Mouse (Mus musculus): ENCODE results near the gene Lmf1. TPM values are rescaled to one million over a fixed set of nuclear protein-coding genes. Genes with fewer than 3 reads are reported as not detected.

Lmf1 gene
- polyA plus RNA-seq, 1 experiment: 22.5 TPM

- H3K27ac ChIP-seq (ENCODE audit: insufficient read depth, low read depth, low read length): no peak overlapping the region
- TF ChIP-seq POLR2A (IDR thresholded peaks at IDR 0.05; ENCODE audit: borderline replicate concordance, low read depth, low read length) (no peak), CTCF (IDR thresholded peaks at IDR 0.05; ENCODE audit: low read depth, low read length) (no peak)
- no peak overlapping the region for H3K4me3 ChIP-seq (ENCODE audit: insufficient read depth, low read length)
- no peaks in the 10 kb centered on the region for H3K4me1 ChIP-seq (ENCODE audit: control insufficient read depth, insufficient read depth, low read length)
Measured at GRCm38 (mm10) chr17:25630313-25630712, 51.4 kb downstream of the Lmf1 start.

DNA sequence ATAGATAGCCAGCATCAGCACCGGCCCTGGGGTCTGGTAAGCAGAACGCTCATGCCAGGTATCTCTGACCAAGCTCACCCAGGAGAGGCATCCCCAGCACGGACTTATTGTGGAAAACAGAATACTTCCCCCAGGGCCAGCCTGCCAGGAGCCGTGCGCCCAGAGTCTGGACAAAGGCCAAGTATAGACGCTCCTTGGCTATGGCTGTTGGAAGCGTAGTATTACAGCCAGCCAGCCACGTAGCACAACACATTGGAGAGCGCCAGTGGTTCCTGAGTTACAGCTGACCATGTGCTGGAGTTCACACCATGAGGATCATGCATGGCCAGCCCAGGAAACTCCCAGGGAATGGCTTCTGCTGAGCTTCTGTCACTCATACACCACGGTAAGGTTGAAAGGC lies 55.2 kb downstream of the Lmf1 start:
- Histone ChIP-seq H3K4me1 (ENCODE audit: control insufficient read depth, insufficient read depth, low read length) (no peaks in the 10 kb centered on the region), H3K4me3 (ENCODE audit: insufficient read depth, low read length) (no peak overlapping the region), H3K27ac (ENCODE audit: insufficient read depth, low read depth, low read length) (no peak overlapping the region)
- TF ChIP-seq CTCF (IDR thresholded peaks at IDR 0.05; ENCODE audit: low read depth, low read length): no peak
- no peak for TF ChIP-seq POLR2A (IDR thresholded peaks at IDR 0.05; ENCODE audit: borderline replicate concordance, low read depth, low read length)

DNA sequence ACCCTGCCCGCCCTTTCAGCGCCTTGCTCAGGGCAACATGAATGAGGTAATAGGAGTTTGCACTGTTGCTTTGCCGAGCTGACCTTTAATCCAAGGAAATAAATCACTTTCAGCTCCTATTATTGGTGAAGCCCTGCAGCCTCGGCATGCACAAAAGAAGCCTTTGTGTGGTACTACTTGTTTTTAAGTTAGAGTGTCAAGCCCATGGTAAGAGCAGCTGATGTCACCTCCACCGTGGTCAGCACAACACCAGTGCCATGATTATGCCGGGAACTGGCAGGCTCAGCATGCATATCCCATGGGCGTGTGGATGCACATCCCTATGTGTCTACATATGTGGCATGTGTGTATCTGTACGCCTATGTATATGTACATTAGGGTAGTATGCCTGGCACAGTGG lies 56.5 kb downstream of the Lmf1 start:
- no peak overlapping the region for H3K27ac ChIP-seq (ENCODE audit: insufficient read depth, low read depth, low read length)
- H3K4me1 ChIP-seq (ENCODE audit: control insufficient read depth, insufficient read depth, low read length): peaks cover 6% of the 10 kb centered on the region
- TF ChIP-seq POLR2A (IDR thresholded peaks at IDR 0.05; ENCODE audit: borderline replicate concordance, low read depth, low read length) (no peak), CTCF (IDR thresholded peaks at IDR 0.05; ENCODE audit: low read depth, low read length) (no peak)
- H3K4me3 ChIP-seq (ENCODE audit: insufficient read depth, low read length): no peak overlapping the region

- TF ChIP-seq POLR2A (IDR thresholded peaks at IDR 0.05; ENCODE audit: borderline replicate concordance, low read depth, low read length): no peak
- no peak for TF ChIP-seq CTCF (IDR thresholded peaks at IDR 0.05; ENCODE audit: low read depth, low read length)
- Histone ChIP-seq H3K4me3 (ENCODE audit: insufficient read depth, low read length) (no peak overlapping the region), H3K4me1 (ENCODE audit: control insufficient read depth, insufficient read depth, low read length) (peaks cover 10% of the 10 kb centered on the region), H3K27ac (ENCODE audit: insufficient read depth, low read depth, low read length) (no peak overlapping the region)
Measured at GRCm38 (mm10) chr17:25635806-25636205, 56.9 kb downstream of the Lmf1 start.

- no peak for TF ChIP-seq CTCF (IDR thresholded peaks at IDR 0.05; ENCODE audit: low read depth, low read length)
- TF ChIP-seq POLR2A (IDR thresholded peaks at IDR 0.05; ENCODE audit: borderline replicate concordance, low read depth, low read length): no peak
- H3K4me3 ChIP-seq (ENCODE audit: insufficient read depth, low read length): no peak overlapping the region
- H3K27ac ChIP-seq (ENCODE audit: insufficient read depth, low read depth, low read length): no peak overlapping the region
- H3K4me1 ChIP-seq (ENCODE audit: control insufficient read depth, insufficient read depth, low read length): peaks cover 21% of the 10 kb centered on the region
Measured at GRCm38 (mm10) chr17:25637986-25638385, 59.1 kb downstream of the Lmf1 start.

- Histone ChIP-seq H3K4me3 (ENCODE audit: insufficient read depth, low read length) (no peak overlapping the region), H3K27ac (ENCODE audit: insufficient read depth, low read depth, low read length) (no peak overlapping the region), H3K4me1 (ENCODE audit: control insufficient read depth, insufficient read depth, low read length) (peaks cover 21% of the 10 kb centered on the region)
- no peak for TF ChIP-seq CTCF (IDR thresholded peaks at IDR 0.05; ENCODE audit: low read depth, low read length)
- no peak for TF ChIP-seq POLR2A (IDR thresholded peaks at IDR 0.05; ENCODE audit: borderline replicate concordance, low read depth, low read length)
Measured at GRCm38 (mm10) chr17:25638442-25638841, 59.6 kb downstream of the Lmf1 start.

- no peak overlapping the region for H3K4me3 ChIP-seq (ENCODE audit: insufficient read depth, low read length)
- H3K4me1 ChIP-seq (ENCODE audit: control insufficient read depth, insufficient read depth, low read length): peaks cover 21% of the 10 kb centered on the region
- TF ChIP-seq POLR2A (IDR thresholded peaks at IDR 0.05; ENCODE audit: borderline replicate concordance, low read depth, low read length) (no peak), CTCF (IDR thresholded peaks at IDR 0.05; ENCODE audit: low read depth, low read length) (no peak)
- no peak overlapping the region for H3K27ac ChIP-seq (ENCODE audit: insufficient read depth, low read depth, low read length)
Measured at GRCm38 (mm10) chr17:25640956-25641355, 62.1 kb downstream of the Lmf1 start.

DNA sequence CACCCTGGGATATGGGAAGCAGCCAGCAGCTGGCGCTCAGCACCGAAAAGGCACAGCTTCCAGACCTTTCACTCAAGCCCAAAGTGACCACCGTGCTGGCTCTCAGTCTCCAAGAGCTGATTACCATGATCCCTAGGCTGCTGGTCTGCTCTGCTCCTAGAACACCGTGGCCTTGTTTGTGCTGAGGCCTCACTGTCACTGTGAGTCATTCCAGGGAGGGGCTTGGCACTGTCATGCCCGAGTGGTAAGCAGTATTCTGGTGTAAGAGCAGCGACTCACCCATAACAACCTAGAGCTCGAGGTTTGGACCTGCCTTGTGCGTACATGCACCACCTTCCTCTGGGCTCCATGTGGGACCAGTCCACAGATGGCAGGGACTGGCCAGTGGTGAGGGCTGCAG lies 63.1 kb downstream of the Lmf1 start:
- peaks cover 21% of the 10 kb centered on the region for H3K4me1 ChIP-seq (ENCODE audit: control insufficient read depth, insufficient read depth, low read length)
- no peak overlapping the region for H3K4me3 ChIP-seq (ENCODE audit: insufficient read depth, low read length)
- TF ChIP-seq CTCF (IDR thresholded peaks at IDR 0.05; ENCODE audit: low read depth, low read length): no peak
- no peak for TF ChIP-seq POLR2A (IDR thresholded peaks at IDR 0.05; ENCODE audit: borderline replicate concordance, low read depth, low read length)
- H3K27ac ChIP-seq (ENCODE audit: insufficient read depth, low read depth, low read length): no peak overlapping the region

GRCm38 (mm10) chr17:25643517-25644294 lies 64.8 kb downstream of the Lmf1 start:
- Histone ChIP-seq H3K27ac (ENCODE audit: insufficient read depth, low read depth, low read length) (no peak overlapping the region), H3K4me3 (ENCODE audit: insufficient read depth, low read length) (no peak overlapping the region), H3K4me1 (ENCODE audit: control insufficient read depth, insufficient read depth, low read length) (peaks cover 21% of the 10 kb centered on the region)
- TF ChIP-seq POLR2A (IDR thresholded peaks at IDR 0.05; ENCODE audit: borderline replicate concordance, low read depth, low read length): no peak

GRCm38 (mm10) chr17:25644761-25645160 lies 65.9 kb downstream of the Lmf1 start:
- no peak overlapping the region for H3K4me3 ChIP-seq (ENCODE audit: insufficient read depth, low read length)
- H3K4me1 ChIP-seq (ENCODE audit: control insufficient read depth, insufficient read depth, low read length): peaks cover 21% of the 10 kb centered on the region
- no peak overlapping the region for H3K27ac ChIP-seq (ENCODE audit: insufficient read depth, low read depth, low read length)
- TF ChIP-seq POLR2A (IDR thresholded peaks at IDR 0.05; ENCODE audit: borderline replicate concordance, low read depth, low read length): no peak
- TF ChIP-seq CTCF (IDR thresholded peaks at IDR 0.05; ENCODE audit: low read depth, low read length): no peak
